Mouse (Mus musculus): Measurements from ENCODE around the gene Iqsec1.

- no peak for TF ChIP-seq POLR2A (IDR thresholded peaks at IDR 0.05; ENCODE audit: control insufficient read depth, extremely low read depth, insufficient read depth, low read length, poor library complexity)
- TF ChIP-seq CTCF (IDR thresholded peaks at IDR 0.05; ENCODE audit: borderline replicate concordance, control insufficient read depth, extremely low read depth, insufficient read depth, low read length, poor library complexity), result no peak
These were observed 363.8 kb downstream of the Iqsec1 start for GRCm38 (mm10) chr6:90624733-90625132.
